Mouse (Mus musculus) kidney, adult 9 months (tissue): ENCODE measurements around the gene Lmo2.

ENCODE experiments used
- DNase-seq: peaks from one replicate; pipeline ENCODE4 v3.0.0; 2022

Lmo2 gene

DNA sequence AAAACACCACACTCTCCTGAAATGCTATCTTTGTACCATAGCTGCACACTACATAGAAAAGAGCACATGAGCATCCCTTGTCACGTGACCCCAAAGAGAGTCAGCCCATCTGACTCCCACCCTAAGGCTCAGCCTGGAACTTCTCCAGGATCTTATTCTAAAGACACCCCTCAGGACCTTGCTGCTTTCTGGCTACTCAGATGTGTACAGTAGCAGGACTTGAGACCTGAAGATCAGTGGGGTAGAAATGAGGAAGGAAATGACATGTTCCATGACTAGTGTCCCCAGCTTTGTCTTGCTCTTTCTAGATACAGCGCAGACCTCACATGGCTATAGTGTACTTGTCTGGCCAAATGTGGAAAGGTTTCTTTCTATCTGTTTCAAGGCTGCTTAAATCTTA lies 12.9 kb upstream of the Lmo2 start:
- DNase-seq, result no peak

DNA sequence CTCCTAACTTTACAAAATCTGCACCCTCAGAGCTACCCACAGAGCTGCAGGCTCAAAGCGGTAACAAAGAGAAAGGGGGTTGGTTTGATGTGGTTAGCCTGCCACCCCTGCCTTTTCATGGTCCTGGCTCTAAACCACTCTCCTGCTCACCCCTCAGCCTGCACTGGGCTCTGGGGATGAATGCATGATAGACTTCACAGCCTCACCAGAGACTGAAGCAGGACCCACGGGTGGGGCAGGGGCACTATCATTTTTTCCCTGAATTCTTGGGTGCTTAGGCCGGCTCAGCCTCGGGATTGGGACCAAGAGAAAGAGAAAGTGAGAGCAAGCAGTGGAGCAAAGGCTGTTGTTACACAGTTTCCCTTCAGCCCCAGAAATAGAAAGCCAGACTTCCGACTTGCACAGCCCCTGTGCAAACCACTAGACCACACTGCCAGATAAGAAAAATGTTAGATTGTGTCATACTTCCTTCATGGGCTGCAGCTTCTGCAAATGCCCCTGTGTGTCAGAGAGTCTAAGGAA lies 12.2 kb upstream of the Lmo2 start:
- peak; percentile 29 for DNase-seq

DNA sequence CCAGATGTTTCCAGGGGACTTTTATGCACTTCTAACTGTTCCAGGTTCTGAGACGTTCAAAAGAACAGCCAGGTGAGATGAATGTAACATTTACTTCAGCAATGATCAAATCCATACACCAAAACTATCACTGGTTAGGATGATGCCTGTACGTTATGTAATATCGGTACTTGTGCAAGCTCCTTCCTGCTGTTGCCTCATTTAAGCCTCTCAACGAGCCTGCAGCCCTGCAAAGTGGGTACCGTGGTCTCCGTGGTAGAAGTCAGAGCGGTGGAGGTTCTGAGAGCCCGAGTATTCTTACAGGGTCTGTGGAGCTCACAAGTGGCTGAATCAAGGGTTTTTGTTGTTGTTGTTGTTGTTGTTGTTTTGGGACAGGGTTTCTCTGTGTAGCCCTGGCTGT lies 10.9 kb upstream of the Lmo2 start:
- DNase-seq, result no peak

DNA sequence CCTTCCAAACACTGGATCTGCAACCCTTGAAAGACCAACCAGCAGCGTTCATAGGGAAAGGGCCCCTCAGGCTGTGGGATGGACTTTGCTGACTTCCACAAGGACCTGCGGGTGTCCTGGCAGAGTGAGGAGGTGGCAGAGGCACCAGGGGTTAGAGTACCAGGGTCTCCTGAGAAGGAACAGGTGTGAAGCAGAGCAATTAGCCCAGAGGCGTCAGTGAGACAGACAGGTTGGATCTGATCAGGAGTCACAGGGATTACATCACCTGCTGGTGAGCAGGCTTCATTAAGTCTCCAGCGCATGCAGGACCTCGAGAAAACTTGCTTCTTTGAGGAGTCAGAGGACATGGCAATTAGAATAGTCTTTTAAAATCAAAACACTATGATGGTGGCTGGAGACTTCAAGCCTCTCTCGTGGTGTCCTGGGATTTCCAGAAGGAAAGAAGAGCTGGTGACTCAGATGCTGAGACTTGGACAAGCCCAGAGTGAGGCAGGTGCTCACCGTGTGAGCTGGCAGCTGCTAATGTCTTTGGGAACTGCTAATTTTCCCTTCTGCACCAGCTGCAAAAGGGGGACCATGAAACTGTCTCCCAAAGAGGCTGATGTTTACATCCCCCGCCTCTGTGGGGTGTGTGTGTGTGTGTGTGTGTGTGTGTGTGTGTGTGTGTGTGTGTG lies 9.7 kb upstream of the Lmo2 start:
- no peak for DNase-seq

DNA sequence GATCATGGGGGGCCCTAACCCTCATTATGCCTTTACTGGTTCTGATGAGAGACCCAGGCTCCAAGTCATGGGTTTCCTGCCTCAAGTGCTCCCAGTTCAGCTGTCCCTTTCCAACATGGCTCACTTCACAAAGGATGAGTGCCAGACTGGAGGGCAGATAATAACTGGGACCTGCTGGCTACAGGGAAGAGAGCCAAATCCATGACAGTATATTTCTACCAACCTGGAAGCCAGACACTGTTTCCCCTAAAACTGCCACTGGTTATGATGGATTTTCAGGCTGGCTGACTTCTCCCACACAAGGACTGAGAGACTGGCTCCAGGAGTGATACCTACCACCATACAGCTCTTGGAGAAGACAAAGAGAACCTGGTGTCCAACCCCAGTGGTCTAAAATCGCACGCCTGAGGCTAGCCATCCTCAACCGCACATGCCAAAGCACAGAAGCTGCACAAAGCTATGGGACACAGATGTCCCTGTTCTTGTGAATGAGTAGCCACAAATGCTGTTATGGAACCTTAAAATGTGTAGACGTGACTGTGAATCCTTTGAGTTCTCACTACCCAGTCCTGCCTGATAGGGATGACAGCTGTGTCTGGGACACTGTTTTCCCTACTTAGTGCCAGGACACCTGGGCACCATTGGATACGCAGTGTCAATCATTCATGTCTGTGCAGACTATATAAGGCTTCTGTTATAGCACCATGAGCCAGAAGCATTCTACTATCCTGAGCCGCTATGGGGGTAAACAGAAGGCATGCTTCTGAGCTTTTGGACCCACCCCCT lies 4.5 kb upstream of the Lmo2 start:
- DNase-seq, result no peak

DNA sequence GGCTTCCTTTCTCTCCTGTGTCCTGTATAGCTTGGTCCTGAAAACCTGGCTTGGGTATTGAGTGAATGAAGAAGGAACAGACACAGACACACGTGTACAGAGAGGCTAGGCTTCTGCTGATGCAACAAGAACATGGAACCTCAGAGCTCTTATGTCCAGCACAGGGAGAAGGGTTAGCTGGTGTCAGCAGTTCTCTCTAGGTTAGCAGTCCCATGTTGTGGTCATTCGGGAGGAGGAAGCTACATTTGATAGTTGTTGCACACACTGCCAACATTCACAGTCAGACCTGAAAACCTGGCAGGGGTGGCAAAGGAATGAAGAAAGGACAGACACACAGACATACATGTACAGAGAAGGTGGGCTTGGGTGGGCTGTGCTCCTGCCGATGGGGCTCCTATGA lies 2.1 kb upstream of the Lmo2 start:
- no peak for DNase-seq

DNA sequence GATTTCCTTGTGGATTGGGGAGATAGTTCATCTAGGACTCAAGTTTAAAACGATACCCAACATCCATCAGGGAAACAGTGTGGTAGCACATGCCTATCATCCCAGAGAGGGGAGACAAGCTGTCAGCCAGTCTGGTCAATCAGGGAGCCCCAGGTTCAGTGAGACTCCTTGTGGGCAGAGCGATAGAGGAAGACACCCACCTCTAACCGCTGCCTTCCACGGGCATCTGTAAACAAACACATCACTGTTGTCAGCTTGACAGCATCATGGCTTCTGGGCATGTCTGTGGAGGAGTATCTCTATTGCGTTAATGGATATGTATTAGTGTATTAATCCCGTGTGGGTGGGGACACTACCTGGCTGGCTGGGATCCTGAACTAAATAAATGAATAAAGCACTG lies 919 bp upstream of the Lmo2 start:
- DNase-seq, result no peak

DNA sequence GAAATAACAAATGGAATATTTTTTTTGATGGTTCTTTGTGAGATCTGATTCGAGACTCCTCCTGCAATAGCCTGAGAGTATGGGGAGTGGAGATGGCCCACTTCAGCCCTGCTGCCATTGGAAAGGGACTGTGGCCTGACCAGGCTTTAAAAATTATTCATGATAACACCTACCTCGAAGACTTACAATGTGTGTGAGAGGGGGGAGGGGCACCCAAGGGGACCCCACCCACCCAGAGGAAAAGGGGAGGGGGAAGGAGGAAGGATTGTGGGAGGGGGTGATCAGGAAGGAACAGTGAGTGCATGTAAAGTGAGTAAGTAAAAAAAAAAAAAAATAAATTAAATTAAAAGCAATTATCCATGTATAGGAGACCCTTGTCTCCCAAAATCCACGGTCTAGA lies 848 bp downstream of the Lmo2 start:
- DNase-seq, result no peak

DNA sequence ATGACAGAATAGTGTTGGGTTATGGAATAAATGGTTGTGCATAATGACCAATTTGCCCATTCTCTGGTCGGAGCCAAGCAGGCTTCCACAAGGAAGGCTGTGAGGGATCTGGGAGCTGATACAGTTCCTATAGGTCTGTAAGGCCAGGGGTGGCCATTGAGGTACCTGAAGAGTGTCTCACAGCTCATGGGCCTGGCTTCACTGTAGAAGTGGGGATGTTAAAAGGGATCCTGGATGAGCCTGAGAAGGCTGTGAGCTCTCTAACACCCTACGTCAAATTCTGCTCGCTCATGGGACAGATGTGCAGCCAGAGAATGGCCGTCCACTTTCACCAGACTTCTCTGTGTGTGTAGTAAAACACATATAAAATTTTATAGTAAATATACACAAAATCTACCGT lies 1.3 kb downstream of the Lmo2 start:
- DNase-seq, result no peak

DNA sequence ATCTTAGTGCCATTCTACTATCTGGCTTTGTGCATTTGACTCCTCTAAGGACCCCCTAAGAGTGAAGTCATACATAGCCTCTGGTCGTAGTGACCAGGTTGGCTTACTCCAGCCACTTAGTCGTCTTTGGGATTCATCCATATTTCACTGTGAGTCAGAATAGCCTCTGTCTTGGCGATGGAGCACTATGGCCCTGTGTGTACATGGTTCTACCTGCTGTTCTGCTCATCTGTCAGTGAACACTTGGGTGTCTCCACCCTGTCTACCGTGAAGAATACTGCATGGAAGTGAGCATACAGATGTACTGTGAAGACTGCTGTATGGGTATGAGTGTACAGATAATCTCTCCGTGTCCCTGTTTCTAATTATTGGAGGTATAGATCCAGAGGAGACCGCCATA lies 1.8 kb downstream of the Lmo2 start:
- DNase-seq, result no peak

DNA sequence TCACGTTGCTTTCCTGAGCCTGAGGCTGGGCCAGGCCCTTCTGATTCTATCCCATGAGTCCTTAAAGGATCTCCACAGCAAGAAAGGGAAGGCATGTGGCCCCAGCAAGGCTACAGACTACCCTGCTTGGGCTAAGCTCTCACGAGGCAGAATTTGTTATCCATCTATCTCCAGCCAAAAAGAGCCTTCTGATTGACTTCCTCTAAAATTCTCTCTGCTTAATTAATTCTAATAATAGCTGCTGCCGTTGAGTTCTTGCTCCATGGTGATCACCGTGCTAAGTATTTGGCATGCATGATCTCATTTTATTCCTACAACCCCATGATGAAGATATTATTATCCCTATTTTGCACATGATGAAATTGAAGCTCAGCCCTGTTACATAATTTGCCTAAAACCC lies 4.6 kb downstream of the Lmo2 start:
- no peak for DNase-seq

DNA sequence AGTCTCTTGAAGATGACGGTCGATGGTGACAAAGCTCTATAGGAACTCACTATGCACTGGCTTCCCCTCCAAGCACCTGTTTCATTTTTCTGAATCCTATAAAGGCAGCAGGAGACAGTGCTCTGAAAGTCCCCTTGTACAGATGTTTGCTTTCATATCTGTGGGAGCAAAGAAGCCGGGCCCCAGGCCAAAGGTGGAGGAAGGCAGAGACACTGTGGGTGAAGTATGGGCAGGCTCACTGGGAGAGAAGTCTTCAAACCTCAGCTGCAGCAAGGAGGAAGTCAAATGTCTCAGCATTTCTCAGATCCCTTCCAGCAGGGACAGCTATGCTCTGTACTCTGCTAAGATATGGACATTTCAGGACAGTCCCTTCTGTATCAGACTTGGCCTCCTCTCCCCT lies 7.6 kb downstream of the Lmo2 start:
- no peak for DNase-seq

DNA sequence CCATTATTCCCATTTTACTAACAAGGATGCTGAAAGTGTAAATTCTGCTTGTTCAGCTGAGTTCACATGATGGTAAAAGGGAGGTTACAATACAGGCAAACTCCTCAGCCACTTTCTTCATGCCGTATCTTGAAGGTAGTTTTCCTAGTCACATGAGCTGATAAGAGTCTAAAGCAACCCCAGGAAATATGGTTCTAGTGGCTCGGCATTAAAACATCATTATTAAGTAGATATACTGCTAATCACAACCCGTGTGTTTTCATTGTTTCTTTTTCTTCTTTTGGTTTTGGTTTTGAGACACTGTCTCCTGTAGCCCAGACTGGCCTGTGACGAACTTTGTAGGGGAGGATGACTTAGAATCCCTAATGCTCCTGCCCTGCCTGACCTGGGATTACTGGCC lies 10.4 kb downstream of the Lmo2 start:
- DNase-seq, result peak; percentile 16

DNA sequence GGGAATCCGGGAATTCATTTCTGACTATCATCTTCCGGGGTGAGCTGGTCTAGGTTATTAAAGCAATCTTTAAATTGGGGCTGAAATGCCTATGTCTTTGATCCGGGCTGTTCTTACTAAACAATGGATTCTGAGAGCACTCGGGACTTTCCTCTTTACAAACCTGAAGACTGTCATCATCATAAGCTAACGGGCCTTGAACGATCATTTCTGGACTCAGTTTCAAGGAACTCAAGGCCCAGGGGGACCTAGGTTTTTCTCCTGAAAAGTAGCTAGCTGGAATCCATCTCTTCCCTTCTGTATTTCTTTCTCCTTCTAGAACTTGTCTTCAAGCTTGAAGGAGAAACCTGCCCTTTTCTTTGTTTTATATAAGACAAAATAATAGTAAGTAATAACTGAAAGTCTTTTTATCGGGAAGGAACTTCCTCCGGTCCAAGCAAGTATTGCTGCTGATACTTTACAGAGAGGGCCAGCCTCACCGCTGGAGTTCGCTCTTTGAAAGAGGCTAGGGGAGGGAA lies 11.2 kb downstream of the Lmo2 start:
- no peak for DNase-seq

DNA sequence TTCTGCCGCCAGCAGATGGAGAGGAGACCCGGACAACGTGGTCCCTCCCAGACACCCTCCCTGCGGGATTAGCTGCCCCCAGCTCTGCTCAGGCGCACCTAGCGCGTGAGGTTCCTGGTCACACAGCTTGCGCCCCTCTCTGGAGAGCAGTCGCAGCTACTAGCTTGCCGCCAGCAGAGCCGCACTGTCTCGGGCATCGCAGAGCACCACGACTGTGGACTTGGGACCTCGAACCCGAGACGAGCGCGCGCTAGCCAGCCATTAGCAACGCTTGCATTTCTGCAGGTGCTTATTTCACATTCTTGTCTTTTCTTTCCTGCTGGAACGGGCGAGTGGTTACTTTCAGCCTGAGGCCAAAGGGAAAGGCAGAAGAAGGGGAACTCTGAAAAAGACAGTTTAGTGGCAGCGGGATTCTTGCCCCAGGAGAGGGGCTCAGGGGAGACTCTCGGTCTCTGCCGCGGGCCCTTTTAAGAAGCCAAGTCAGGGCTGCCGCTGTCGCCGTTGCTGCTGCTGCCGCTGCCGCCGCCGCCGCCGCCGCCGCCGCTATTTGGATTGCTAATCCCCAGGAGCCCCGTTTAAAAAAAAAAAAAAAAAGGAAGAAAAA lies 11.8 kb downstream of the Lmo2 start:
- peak; percentile 66 for DNase-seq

DNA sequence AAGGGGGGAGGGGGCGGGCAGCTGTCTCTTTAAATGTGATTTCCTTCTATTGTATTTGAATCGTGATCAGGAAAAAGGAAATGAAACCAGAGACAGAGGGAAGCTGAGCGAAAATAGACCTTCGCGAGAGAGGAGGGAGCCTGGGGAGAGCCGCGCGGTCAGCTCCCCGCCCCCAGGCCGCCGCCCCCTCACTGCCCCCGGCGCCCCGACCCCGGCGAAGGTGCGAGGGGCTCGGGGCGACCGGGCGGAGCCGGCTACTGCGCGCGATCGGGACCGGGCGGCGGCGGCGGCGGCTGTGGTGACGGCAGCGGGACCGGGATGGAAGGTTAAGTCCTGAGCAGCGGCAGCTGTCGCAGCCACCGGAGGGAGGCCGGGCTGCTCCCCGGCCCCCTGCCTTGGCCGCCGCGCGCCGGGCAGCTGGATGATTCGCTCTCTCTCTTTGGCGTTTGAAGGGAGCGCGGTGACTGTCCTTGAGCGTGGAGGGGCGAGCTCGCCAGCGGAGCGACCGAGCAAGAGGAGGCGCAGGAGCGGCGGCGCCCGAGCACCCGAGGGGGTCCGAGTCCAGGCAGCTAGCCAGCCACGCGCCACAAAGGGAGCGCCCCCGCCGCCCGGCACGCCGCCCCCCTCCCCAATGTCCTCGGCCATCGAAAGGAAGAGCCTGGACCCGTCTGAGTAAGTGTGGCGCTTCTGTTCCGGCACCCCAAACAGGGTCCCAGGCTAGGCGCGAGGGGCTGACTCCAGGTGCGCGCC lies 12.4 kb downstream of the Lmo2 start:
- peak; percentile 51 for DNase-seq

DNA sequence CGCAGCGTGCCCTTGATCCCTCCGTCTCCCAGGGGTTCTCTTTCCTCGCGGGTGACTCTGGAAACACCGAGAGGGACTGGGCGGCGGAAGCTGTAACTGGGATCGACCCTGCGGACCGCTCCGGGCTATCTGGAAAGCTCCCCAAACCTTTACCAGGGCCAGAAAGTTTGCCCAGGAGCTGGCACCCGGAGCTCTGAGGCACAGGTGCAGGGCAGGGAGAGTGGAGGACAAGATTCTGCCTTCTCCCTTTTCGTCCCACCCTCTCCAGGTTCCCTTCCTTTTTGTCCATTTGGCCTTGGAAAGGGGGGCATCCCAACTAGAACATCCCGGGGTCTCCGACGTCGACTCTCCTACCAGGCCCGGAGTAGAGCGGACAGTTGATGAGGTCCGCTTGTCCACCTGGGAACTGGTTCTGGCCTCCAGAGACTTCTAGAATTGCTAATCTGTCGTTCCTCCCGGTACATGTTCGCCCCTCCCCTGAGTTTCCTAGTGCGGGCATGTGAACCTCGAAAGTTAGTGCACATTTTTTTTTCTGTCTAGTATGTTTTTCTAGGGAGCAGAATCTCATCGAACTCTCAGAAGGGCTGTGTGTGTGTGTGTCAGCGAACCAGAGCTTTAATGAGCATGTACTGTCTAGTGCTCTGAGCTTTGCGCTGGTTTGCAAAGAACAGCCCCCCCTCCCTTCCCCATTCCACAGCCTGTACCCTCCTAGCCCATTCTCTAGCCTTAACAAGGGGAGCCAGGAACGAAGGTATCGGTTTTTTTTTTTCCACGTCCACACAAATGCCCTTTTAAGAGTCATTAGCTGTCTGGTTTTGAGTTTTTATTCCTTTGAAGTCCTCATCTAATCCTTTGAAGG lies 13.2 kb downstream of the Lmo2 start:
- no peak for DNase-seq

DNA sequence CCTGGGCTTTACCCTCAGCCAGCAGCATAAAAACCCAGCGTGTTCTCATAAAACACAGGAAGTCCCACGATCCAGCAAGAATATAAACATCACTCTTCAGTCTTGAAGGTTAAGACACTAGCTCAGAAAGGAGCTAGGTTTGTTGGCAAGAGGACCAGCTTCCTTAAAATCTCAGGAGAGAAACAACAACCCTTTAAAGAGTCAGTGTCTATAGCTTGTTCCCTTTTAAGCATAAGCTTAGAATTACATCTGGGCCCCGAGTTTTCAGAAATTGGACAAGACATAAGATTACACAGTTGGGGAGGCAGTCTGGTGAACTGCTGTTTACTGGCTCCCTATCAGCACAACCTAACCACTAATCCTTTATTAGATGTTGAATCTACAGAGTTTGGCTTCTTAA lies 14.1 kb downstream of the Lmo2 start:
- DNase-seq, result no peak

DNA sequence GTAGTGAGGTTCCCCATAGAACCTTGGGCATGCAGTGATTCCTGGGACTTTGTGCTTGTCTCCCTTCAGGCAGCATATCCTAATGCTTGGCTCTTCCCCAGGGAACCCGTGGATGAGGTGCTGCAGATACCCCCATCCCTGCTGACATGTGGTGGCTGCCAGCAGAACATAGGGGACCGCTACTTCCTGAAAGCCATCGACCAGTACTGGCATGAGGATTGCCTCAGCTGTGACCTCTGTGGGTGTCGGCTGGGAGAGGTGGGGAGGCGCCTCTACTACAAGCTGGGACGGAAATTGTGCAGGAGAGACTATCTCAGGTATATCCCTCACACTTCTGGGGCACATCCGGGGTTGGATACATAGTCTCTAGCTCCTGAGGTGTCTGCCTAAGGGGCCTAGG lies 18.1 kb downstream of the Lmo2 start:
- DNase-seq, result no peak

DNA sequence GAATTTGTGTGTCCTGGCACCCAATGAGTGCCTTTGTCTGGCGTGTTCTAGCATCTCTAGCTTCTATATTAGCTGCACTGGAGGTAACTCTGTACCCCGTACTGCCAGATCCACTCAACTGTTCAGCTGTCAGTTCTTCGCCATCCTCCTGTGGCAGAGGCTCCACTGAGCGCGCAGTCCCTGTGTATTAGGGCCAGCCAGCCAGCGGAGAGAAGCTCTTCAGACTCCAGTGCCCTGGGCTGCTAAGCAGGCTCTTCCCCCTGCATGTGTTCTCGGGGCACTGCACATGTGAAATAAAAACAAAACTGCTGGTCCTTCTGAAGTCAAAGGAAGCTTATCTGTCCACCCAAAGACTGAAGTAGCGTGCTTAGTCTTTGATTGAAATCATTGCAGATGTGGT lies 19.4 kb downstream of the Lmo2 start:
- DNase-seq, result no peak

DNA sequence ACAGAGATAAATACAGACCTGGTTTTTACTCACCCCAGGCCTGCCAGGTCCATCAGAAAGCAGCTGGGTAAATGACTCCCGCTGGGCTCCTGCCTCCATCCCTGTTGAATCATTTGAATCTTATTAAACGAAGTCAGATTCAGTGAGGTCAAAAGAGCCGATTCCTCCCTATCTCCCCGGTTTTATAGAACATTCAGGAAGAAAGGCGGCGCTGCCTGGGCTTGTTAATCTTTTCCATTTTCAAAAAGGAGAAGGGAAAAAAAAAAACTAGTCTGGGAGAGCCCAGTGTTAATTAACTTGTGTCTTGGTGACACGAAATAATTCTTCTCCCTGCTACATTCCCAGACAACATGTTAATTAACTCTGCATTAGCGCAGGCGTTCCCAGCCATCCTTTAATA lies 19.9 kb downstream of the Lmo2 start:
- DNase-seq, result no peak

DNA sequence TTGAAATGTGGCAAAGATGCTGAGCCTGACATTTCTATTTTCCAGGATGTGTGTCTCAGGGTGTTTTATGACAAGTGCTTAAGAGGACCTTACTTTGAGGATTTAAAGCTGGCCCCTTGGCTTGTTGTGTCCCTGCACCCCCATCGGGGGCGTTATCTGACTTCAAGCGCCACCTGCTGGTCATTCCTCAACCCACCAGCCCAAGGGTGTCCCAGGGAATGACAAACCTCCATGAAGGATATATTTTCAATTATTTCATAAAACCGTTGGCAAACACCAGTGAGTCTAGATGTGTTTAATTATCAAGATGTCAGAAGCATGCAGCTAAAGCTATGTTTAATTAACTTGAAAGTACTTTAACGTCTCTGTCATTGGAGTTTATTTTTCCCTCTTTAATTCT lies 24.5 kb downstream of the Lmo2 start:
- DNase-seq, result peak; percentile 73
